Mouse (Mus musculus) MEL (cell line): ENCODE results near the gene Sgsm3.

Experiments used
- CTCF ChIP-seq, 3 experiments: IDR thresholded peaks in 2 of 3; conservative IDR thresholded peaks in 1 of 3; 2 replicates each; pipeline ENCODE4 v1.5.1; 2011 to 2012; ENCODE audit warnings: low read length in 3 of 3, low read depth in 2 of 3, mild to moderate bottlenecking in 2 of 3, improper control_type of control experiment in 1 of 3, inconsistent platforms in 1 of 3, mixed read lengths in 1 of 3, moderate library complexity in 1 of 3; ENCODE audit not compliant: control insufficient read depth in 1 of 3, insufficient read depth in 1 of 3, poor library complexity in 1 of 3, severe bottlenecking in 1 of 3
- EP300 ChIP-seq, 2 experiments: IDR thresholded peaks; 2 replicates each; pipeline ENCODE4 v1.6.1; 2011; ENCODE audit warnings: improper control_type of control experiment in 2 of 2, low read length in 2 of 2, low read depth in 1 of 2, mild to moderate bottlenecking in 1 of 2
- JUND ChIP-seq: IDR thresholded peaks from 2 replicates; pipeline ENCODE4 v1.6.1; 2011; ENCODE audit warnings: low read depth, mild to moderate bottlenecking, improper control_type of control experiment, low read length
- POLR2A ChIP-seq, 2 experiments: IDR thresholded peaks; 2 replicates each; pipeline ENCODE4 v1.6.1; 2011 to 2012; ENCODE audit warnings: low read length in 2 of 2, mild to moderate bottlenecking in 2 of 2, control low read depth in 1 of 2, improper control_type of control experiment in 1 of 2, low read depth in 1 of 2, moderate library complexity in 1 of 2; ENCODE audit not compliant: control insufficient read depth in 1 of 2, insufficient read depth in 1 of 2, poor library complexity in 1 of 2
- TAL1 ChIP-seq: IDR thresholded peaks from 2 replicates; pipeline ENCODE4 v1.6.1; 2012; ENCODE audit warnings: mild to moderate bottlenecking, inconsistent platforms, low read length, moderate library complexity, mixed read lengths
- ZKSCAN1 ChIP-seq: IDR thresholded peaks from 2 replicates; pipeline ENCODE4 v1.6.1; 2012; ENCODE audit warnings: low read depth, mild to moderate bottlenecking, inconsistent platforms, low read length, improper control_type of control experiment, moderate library complexity

DNA sequence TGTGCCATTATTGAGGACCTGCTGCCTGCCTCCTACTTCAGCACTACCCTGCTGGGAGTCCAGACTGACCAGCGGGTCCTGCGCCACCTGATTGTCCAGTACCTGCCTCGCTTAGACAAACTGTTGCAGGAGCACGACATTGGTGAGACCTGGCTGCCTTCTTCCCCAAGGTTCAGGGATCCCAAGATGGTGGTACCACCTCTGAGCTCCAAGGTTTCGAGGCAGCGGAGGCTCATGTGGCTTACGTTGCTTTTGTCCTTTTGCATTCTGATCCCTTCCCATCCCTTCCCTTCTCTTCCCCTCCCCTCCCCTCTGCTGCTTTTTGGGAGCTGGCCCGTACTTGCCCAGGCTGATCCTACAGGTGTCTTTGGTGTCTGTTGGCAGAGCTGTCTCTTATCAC, 30.3 kb downstream of the Sgsm3 start:
- TF ChIP-seq ZKSCAN1 = no peak
- TF ChIP-seq EP300 (IDR thresholded peaks at IDR 0.05; ENCODE audit: low read depth in 1 of 2, low read length in 2 of 2) = no peak
- no peak for TF ChIP-seq CTCF (IDR thresholded peaks at IDR 0.05 in 2 of 3, conservative IDR thresholded peaks at IDR 0.05 in 1 of 3; ENCODE audit: control insufficient read depth in 1 of 3, insufficient read depth in 1 of 3, low read depth in 2 of 3, low read length in 3 of 3, poor library complexity in 1 of 3, severe bottlenecking in 1 of 3)
- no peak for TF ChIP-seq TAL1
- no peak for TF ChIP-seq JUND
- TF ChIP-seq POLR2A (IDR thresholded peaks at IDR 0.05; ENCODE audit: control insufficient read depth in 1 of 2, insufficient read depth in 1 of 2, low read depth in 1 of 2, low read length in 2 of 2, poor library complexity in 1 of 2) = no peak
